ENCODE assay signal across 20 mouse cellular contexts in the genomic region with DNA sequence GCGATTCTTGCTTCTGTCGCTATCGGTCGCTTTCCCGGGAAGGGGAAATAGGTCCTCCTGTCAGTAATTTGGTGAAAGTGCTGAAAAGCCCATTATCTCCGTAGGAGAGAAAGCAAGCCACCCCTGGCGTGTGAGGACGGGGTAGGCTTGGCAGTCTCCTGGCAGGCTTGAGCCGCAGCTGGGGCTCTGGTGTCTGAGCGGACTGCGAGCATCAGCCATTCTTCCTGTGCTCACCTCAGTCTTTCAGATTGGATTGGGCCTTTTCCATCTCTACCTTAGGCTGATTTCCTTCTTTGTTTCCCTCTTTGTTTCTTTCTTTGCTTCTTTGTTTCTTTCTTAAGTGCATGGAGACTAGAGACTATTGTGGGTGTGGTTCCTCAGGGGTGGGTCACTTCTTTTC. TPM values are rescaled to one million over a fixed set of nuclear protein-coding genes. Genes with fewer than 3 reads are reported as not detected.
DNase-seq lines count a peak whose midpoint lies in the region; ATAC-seq and TF ChIP-seq lines count a peak whose summit lies in the region.
"Had no signal": no experiment of that assay in that cellular context is flagged by ENCODE, and none has a peak within 500 bp of the region (broad histone marks: within the 10 kb centered on the region; RNA-seq: fewer than 3 reads in every experiment).

No protein-coding gene starts in this region.

- no peaks in the 10 kb centered on the region for H3K79me2 ChIP-seq in heart, adult 2 months (replicated peaks; ENCODE audit: control insufficient read depth, insufficient read depth, low read length)

- no peak overlapping the region for H3K9ac ChIP-seq in heart, embryonic 14.5 days (ENCODE audit: low read length)
- no peak overlapping the region for H3K9ac ChIP-seq in heart, adult 2 months (ENCODE audit: low read depth, low read length)
- no peak overlapping the region for H3K9ac ChIP-seq in midbrain, embryonic 16.5 days (ENCODE audit: low read depth, low read length)
- no peak overlapping the region for H3K9ac ChIP-seq in midbrain, embryonic 13.5 days (replicated peaks)
- H3K9ac ChIP-seq in neural tube, embryonic 15.5 days (replicated peaks) = no peak overlapping the region
- H3K9ac ChIP-seq: forebrain, embryonic 15.5 days; liver, embryonic 13.5 days had no signal

- DNase-seq in heart, adult 2 months = no peak
- no peak for DNase-seq in limb, embryonic 10.5 days (ENCODE audit: low spot score)
- no peak for DNase-seq in right cerebral cortex, adult 18-20 months
- DNase-seq: adrenal gland, postnatal 36 days; cerebellum, adult 9-11 months; embryo, embryonic 11 days; kidney, postnatal 25 days; layer of hippocampus, adult 9-11 months; liver, embryonic 13.5 days; thymus, adult 2 months had no signal

- no peaks in the 10 kb centered on the region for H3K27me3 ChIP-seq in heart, embryonic 14.5 days (ENCODE audit: control insufficient read depth, insufficient read depth, low read length)
- H3K27me3 ChIP-seq in heart, adult 2 months (ENCODE audit: control insufficient read depth, insufficient read depth, low read length) = no peaks in the 10 kb centered on the region
- no peaks in the 10 kb centered on the region for H3K27me3 ChIP-seq in midbrain, embryonic 16.5 days (ENCODE audit: control insufficient read depth, insufficient read depth, low read depth, low read length)
- no peaks in the 10 kb centered on the region for H3K27me3 ChIP-seq in midbrain, embryonic 13.5 days
- no peaks in the 10 kb centered on the region for H3K27me3 ChIP-seq in limb, embryonic 10.5 days (ENCODE audit: low read depth, poor library complexity, severe bottlenecking)
- H3K27me3 ChIP-seq in neural tube, embryonic 15.5 days (replicated peaks) = no peaks in the 10 kb centered on the region
- H3K27me3 ChIP-seq: forebrain, embryonic 15.5 days; liver, embryonic 13.5 days had no signal

- ATAC-seq in heart, embryonic 14.5 days (ENCODE audit: insufficient number of reproducible peaks, insufficient read depth, low FRiP score, low read depth) = no peak
- ATAC-seq in midbrain, embryonic 16.5 days = no peak
- no peak for ATAC-seq in midbrain, embryonic 13.5 days
- ATAC-seq in neural tube, embryonic 15.5 days (ENCODE audit: low FRiP score) = no peak
- ATAC-seq: forebrain, embryonic 15.5 days; intestine, postnatal 0 days; lung, postnatal 0 days had no signal

- TF ChIP-seq POLR2A in heart, adult 2 months (IDR thresholded peaks at IDR 0.05; ENCODE audit: insufficient read depth, low read depth, low read length) = no peak

- intact Hi-C loops in heart, adult 2 months (cut with DNase I) = no loop called here

- no peaks in the 10 kb centered on the region for H3K36me3 ChIP-seq in heart, embryonic 14.5 days (ENCODE audit: control insufficient read depth, insufficient read depth, low read length)
- no peaks in the 10 kb centered on the region for H3K36me3 ChIP-seq in heart, adult 2 months (ENCODE audit: control insufficient read depth, insufficient read depth, low read length)
- H3K36me3 ChIP-seq in midbrain, embryonic 16.5 days (ENCODE audit: control insufficient read depth, insufficient read depth, low read length) = no peaks in the 10 kb centered on the region
- no peaks in the 10 kb centered on the region for H3K36me3 ChIP-seq in midbrain, embryonic 13.5 days
- no peaks in the 10 kb centered on the region for H3K36me3 ChIP-seq in limb, embryonic 10.5 days
- H3K36me3 ChIP-seq in neural tube, embryonic 15.5 days = no peaks in the 10 kb centered on the region
- H3K36me3 ChIP-seq: forebrain, embryonic 15.5 days; hindbrain, embryonic 10.5 days; liver, embryonic 13.5 days had no signal

- no peak overlapping the region for H3K27ac ChIP-seq in heart, embryonic 14.5 days (replicated peaks in 1 of 2; ENCODE audit: control insufficient read depth in 1 of 2, insufficient read depth in 1 of 2, low read depth in 2 of 2, low read length in 2 of 2)
- H3K27ac ChIP-seq in heart, adult 2 months = no peak overlapping the region
- H3K27ac ChIP-seq in midbrain, embryonic 16.5 days (ENCODE audit: low read length) = no peak overlapping the region
- no peak overlapping the region for H3K27ac ChIP-seq in midbrain, embryonic 13.5 days
- H3K27ac ChIP-seq in limb, embryonic 10.5 days = peak overlapping the region; percentile 71
- no peak overlapping the region for H3K27ac ChIP-seq in neural tube, embryonic 15.5 days (replicated peaks)
- H3K27ac ChIP-seq: forebrain, embryonic 15.5 days; hindbrain, embryonic 10.5 days; liver, embryonic 13.5 days had no signal

- TF ChIP-seq EP300 in heart, adult 2 months (IDR thresholded peaks at IDR 0.05; ENCODE audit: insufficient read depth, low read depth, low read length) = no peak

- WGBS in heart, embryonic 14.5 days = 29% methylated on average over 11 of the region's 11 CpGs
- 37% methylated on average over 11 of the region's 11 CpGs for WGBS in heart, adult 2 months
- WGBS in midbrain, embryonic 16.5 days = 42% methylated on average over 11 of the region's 11 CpGs
- WGBS in midbrain, embryonic 13.5 days = 57% methylated on average over 11 of the region's 11 CpGs
- 62% methylated on average over 11 of the region's 11 CpGs for WGBS in limb, embryonic 10.5 days
- WGBS in neural tube, embryonic 15.5 days = 25% methylated on average over 11 of the region's 11 CpGs

- H3K4me2 ChIP-seq in heart, embryonic 14.5 days (ENCODE audit: low read length) = peak overlapping the region; percentile 37
- 0 out of 2 replicates have a peak overlapping the region, but pooled peaks have one; percentile 5 for H3K4me2 ChIP-seq in midbrain, embryonic 16.5 days (ENCODE audit: low read length)
- H3K4me2 ChIP-seq in midbrain, embryonic 13.5 days (replicated peaks) = no peak overlapping the region
- peak overlapping the region; percentile 38 for H3K4me2 ChIP-seq in neural tube, embryonic 15.5 days
- H3K4me2 ChIP-seq: forebrain, embryonic 15.5 days; liver, embryonic 13.5 days had no signal

- no peaks in the 10 kb centered on the region for H3K4me1 ChIP-seq in heart, embryonic 14.5 days (ENCODE audit: control insufficient read depth in 2 of 2, insufficient read depth in 2 of 2, low read length in 2 of 2)
- H3K4me1 ChIP-seq in heart, adult 2 months (ENCODE audit: control insufficient read depth, insufficient read depth, low read length) = no peaks in the 10 kb centered on the region
- peaks cover 4% of the 10 kb centered on the region for H3K4me1 ChIP-seq in midbrain, embryonic 16.5 days (ENCODE audit: control insufficient read depth, insufficient read depth, low read length)
- H3K4me1 ChIP-seq in midbrain, embryonic 13.5 days (replicated peaks) = peaks cover 13% of the 10 kb centered on the region
- peaks cover 41% of the 10 kb centered on the region for H3K4me1 ChIP-seq in limb, embryonic 10.5 days
- H3K4me1 ChIP-seq in neural tube, embryonic 15.5 days = peaks cover 15% of the 10 kb centered on the region
- H3K4me1 ChIP-seq: liver, embryonic 13.5 days had no signal

- no peaks in the 10 kb centered on the region for H3K9me3 ChIP-seq in heart, embryonic 14.5 days (ENCODE audit: control insufficient read depth, low read length)
- no peaks in the 10 kb centered on the region for H3K9me3 ChIP-seq in midbrain, embryonic 16.5 days (replicated peaks; ENCODE audit: control insufficient read depth, low read length, poor library complexity, severe bottlenecking)
- no peaks in the 10 kb centered on the region for H3K9me3 ChIP-seq in midbrain, embryonic 13.5 days
- H3K9me3 ChIP-seq in limb, embryonic 10.5 days (replicated peaks) = no peaks in the 10 kb centered on the region
- H3K9me3 ChIP-seq in neural tube, embryonic 15.5 days (replicated peaks) = no peaks in the 10 kb centered on the region
- H3K9me3 ChIP-seq: forebrain, embryonic 15.5 days; hindbrain, embryonic 10.5 days; liver, embryonic 13.5 days had no signal

- no peak overlapping the region for H3K4me3 ChIP-seq in heart, embryonic 14.5 days (ENCODE audit: control insufficient read depth in 1 of 2, insufficient read depth in 1 of 2, low read depth in 1 of 2, low read length in 2 of 2)
- no peak overlapping the region for H3K4me3 ChIP-seq in heart, adult 2 months
- no peak overlapping the region for H3K4me3 ChIP-seq in midbrain, embryonic 16.5 days (ENCODE audit: low read depth, low read length)
- no peak overlapping the region for H3K4me3 ChIP-seq in midbrain, embryonic 13.5 days (replicated peaks)
- no peak overlapping the region for H3K4me3 ChIP-seq in limb, embryonic 10.5 days
- H3K4me3 ChIP-seq in neural tube, embryonic 15.5 days (replicated peaks) = no peak overlapping the region
- H3K4me3 ChIP-seq: forebrain, embryonic 15.5 days; hindbrain, embryonic 10.5 days; liver, embryonic 13.5 days; megakaryocyte, embryonic 14.5 days; myocyte had no signal

- TF ChIP-seq CTCF in heart, adult 2 months (IDR thresholded peaks at IDR 0.05) = no peak

RNA-seq across cellular contexts. Expression of gene Psmd7, which starts 22.6 kb away (rescaled TPM):
- polyA plus RNA-seq in heart, embryonic 14.5 days (2014; fragmentation: Nextera tagmentation; extraction: Ambion mirVana) = 176 and 179 TPM in 2 replicates
- total RNA-seq in heart, adult 2 months (2021) = 100 to 1,000 TPM in 1 of 2 experiments, 10 to 100 TPM in 1; 91.2 to 101 TPM
- polyA plus RNA-seq in heart, adult 2 months (2012; rRNA removed) = 55.3 and 80.8 TPM in 2 replicates
- 237 and 251 TPM in 2 replicates for polyA plus RNA-seq in midbrain, embryonic 16.5 days (2015; fragmentation: Nextera tagmentation; extraction: Ambion mirVana)
- polyA plus RNA-seq in midbrain, embryonic 13.5 days (2015; fragmentation: Nextera tagmentation; extraction: Ambion mirVana) = 265 and 276 TPM in 2 replicates
- 399 and 404 TPM in 2 replicates for polyA plus RNA-seq in limb, embryonic 10.5 days (2016; fragmentation: Nextera tagmentation; extraction: Ambion mirVana)
- 242 and 256 TPM in 2 replicates for polyA plus RNA-seq in neural tube, embryonic 15.5 days (2015; fragmentation: Nextera tagmentation; extraction: Ambion mirVana)
